Mouse (Mus musculus) liver, postnatal 0 days (tissue): ENCODE measurements at regions not wholly inside any gene's neighbourhood (a gene's known extent, or its start where the extent isn't known, plus 50 kb on each side); places are given as distances from the start of the nearest gene placed in this dataset.

Experiments used
- CTCF ChIP-seq: sonication (generic); IDR thresholded peaks from 2 replicates; pipeline ENCODE4 v1.5.1; 2016; ENCODE audit warnings: antibody characterized with exemption, low read depth
- EP300 ChIP-seq: IDR thresholded peaks from 2 replicates; pipeline ENCODE4 v1.6.1; 2016; ENCODE audit warnings: antibody characterized with exemption, low read depth, mild to moderate bottlenecking

DNA sequence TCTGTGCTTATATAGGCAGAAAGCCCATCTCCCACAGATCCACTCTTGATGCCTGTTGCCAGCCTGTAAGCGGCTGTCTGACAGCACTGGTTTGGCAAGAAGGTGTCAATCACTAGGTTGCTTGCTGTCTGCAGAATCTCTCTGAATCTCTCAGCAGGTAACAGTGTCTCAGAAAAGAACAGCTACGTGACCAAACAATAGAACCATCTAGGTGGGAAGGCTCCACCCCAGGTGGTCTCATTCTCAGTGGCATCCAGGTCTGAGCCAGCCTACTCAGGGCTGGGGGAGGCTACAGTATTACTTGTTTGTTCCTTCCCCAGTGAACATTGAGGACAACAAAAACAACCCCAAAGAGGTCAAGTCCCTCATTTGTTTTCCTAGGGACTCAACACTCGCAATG lies 523.6 kb downstream of the Tox3 start:
- TF ChIP-seq CTCF (no peak), EP300 (no peak)
